Mouse (Mus musculus) spleen, postnatal 14 days (tissue): ENCODE measurements around the gene Spg7.
"Not testable (repeated sequence)": the region's sequence is repeated elsewhere in the genome, so short reads cannot be mapped to it uniquely, and the experiment has no call there.

Experiments
- DNase-seq, 2 experiments: peaks; one replicate each; pipeline ENCODE4 v3.0.0; 2021 to 2022; ENCODE audit warnings: low spot score in 2 of 2

The Spg7 gene

DNA sequence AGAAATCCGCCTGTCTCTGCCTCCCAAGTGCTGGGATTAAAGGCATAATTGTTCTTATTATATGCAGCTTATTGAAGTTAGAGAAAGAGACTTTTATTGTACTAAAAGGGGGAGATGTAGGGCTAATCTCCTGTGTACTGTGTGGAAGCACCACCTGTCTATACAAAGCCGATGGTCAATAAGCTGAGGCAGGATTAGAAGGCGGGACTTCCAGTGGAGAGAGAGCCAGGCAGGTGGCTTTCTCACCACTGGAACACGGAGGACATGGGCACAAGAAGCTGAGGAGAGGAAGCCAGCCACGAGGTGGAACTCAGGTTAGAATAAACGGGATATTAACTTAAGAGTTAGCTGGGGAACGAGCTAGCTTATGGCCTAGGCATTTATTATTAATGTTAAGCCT lies at the start of gene Spg7:
Gene Spg7, plus strand, starts transcription at position 222 of the 400 bp plus-strand sequence.
- no peak for DNase-seq

DNA sequence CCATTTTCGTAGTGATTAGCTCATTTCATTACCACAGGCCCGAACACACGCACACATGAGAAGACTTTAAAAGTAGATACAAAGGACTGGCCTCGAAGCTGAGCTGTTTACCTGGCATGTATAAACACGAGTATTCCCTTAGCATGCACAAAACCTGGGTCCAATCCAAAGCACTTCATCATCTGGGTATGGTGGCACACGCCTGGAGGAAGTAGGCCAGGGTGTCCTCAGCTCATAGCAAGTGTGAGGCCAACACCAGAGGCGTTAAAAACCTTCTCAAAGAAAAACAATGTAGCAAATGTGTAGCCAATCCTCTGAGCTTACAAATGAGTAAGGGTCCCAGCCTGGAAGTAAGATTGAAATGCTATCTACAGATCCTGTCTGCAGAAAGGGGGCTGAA lies 48.3 kb upstream of the Spg7 start:
- no peak for DNase-seq

DNA sequence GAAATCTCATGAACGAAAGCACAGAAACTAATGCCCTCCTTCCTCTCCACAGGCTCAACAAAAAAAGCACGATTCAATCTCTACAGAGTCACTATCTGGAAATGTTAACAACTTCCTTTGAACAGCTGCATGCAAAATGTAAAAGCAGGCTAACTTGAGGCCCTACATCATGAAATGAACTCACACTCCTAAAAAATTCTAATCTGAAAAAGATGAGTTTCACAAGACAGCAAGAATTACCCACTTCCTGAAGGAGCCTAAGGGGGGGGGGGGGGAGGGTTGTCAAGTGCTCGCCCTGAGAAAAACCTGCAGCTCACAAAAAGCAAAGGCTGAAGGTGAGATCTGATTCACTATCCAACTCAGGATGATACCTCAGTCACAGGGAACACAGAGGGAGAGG lies 47.7 kb upstream of the Spg7 start:
- DNase-seq = no peak

DNA sequence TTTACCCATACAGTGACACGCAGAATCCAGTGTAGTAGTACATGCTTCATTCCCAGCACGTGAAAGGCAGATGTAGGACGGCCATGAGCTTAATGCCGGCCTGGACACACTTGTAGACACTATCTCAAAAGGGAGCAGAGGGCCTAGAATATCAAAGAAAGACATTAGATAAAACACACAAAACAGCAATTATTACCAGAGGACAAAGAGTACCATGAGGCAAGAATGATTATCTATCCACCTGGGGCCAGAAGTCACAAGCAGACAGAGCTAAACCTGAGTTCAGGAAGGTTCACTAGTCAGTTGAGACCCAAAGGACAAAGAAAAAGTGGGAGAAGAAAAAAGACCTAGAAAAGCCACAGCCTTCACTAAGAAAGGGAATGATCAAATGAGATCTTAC lies 45.6 kb upstream of the Spg7 start:
- no peak for DNase-seq

DNA sequence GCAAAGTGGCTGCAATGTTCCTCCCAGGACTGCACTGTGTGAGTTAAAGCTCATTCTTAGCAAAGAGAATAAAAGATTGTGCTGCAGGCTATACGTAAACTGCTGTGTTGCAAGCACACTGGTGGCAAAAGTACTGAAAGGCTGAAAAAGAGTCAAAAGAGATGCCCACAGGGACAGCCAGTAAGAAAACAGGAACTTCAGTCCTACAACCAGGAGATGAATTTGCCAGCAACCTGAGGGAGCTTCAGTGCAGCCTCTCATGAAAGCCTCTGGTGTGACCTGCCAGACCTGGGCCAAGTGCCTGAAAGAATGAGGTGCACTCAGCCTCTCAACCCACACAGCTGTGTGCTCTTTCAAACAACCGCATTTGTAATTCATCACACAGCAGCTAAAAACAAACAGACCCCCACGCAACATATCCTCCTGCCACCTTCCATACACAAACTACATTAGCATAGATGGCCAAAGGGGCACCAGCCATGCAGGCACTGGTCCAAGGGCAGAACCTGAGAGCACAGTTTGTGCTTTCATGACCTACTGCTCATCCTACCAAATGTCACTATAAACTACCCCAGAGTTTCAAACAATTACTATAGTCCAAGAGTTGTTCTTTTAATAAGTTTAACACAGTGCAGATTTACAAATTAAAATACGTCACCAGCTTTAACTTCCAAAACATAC lies 44.1 kb upstream of the Spg7 start:
- DNase-seq = no peak

DNA sequence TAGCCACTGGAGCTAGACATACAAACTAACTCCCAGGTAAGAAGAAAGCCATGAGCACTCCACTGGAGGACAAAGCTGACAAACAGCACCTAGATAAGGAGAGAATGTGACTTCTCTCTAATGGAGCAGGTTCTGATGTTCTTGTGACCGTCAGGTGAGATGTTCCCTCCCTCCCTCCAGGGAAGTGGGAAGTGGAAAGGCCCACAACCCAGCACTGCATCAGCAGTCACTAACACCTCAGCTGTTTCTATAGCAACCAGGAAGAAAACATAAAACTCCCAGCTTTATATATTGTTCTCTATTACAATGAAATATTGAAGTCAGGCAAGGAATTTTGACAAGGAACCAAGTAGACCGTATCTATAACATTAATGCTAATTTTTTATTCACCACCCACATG lies 42.7 kb upstream of the Spg7 start:
- no peak for DNase-seq

DNA sequence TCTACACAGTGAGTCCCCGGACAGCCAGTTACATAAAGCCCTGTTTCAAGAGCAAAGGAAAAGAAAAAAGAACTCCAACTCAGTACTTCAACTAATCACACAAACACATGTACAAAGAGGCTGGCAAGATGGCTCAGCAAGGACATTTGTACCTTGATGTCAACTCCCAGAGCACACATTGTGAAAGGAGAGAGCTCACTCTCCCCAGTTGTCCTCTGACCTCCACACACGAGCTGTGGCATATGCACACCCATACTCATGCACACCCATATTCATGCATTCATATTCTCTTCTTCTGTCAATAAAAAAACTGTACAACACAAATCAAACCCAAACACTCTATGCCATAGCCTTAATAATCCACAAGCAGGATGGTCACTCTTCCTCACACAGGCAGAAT lies 41.9 kb upstream of the Spg7 start:
- no peak for DNase-seq

DNA sequence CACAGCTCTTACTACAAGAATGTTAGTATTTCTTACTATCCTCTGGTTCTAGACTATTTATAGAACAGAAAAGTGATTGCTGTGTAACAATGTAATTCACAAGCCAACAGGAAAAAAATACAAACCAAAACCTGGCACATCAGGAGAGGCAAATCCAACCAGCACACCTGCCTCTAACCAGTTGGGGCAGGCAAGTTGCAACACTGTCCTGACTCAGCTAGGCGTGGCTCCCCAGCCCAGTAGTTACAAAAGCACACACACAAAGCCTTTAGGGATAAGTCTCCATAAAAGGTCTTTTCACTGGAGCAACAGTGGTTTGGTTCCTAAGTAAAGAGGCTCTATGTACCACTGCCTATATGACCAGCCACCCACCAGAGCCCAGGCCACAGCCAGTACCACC lies 41.5 kb upstream of the Spg7 start:
- no peak for DNase-seq

DNA sequence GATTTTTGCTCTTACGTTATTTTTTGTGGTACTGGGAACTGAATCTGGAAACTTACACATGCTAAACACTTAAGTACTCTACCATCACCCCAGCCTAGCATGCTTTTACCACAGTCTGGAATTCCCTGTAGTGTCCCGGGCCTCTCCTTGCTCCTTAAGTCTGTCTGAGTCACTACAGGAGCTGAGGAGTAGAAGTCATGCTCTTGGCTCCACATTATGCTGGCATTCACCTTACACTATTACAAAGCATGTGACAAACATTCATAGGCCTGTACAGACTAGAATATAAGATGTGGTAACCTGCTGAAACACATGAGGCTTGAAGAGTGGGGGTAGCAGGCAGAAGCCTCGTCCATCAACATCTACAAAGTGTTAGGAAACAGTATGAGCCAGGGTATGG lies 40.0 kb upstream of the Spg7 start:
- DNase-seq = no peak

DNA sequence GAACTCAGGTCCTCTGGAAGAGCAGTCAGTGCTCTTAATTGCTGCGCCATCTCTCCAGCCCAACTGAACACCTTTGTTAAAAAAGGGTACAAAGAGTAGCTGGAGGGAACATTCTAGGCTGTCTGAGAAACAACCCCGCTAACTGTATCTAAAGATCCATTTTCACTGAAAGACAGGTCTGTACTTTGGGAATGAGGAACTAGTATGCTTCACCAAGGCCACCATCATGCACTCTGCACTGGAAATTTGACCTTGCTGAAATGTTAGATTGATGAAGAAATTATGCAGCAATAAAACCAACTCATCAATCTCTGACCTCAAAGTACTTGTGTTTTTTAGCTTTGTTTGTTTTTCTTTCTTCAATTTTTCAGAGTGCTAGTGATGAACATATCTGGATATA lies 38.5 kb upstream of the Spg7 start:
- DNase-seq = no peak

DNA sequence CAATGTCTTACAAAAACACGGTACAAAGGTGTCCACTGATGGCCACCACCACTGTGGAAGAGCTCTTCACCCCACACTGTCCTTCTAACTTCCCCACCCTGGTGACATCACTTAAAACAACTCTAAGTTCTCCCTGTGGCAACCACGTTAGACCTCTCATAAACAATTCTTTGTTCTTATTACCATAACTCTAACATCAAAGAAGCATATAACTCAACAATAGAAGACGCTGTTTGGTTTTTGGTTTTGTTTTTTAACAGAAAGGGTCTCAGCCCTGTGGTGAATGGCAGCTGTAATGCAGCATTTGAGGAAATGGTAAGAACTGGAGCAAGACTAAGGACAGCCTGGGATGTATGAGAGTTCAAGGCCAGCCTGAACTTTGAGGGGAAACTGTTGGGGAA lies 36.8 kb upstream of the Spg7 start:
- no peak for DNase-seq

DNA sequence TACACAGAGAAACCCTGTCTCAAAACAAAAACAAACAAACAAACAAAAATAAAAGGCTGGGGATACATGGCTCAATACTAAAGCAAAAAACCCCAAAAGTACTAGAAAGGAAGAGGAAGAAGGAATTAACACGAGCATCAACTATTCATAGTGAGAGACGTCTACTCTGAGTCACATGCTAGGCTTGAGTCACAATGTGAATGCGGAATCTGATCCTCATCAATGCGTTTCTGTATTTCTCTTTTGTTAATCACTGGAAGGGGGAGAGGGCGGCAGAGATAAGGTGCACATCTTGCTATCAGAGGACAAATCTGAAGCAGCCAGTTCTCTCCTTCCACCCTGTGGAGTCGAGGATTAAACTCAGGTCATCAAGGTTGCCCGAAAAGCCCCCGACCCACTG lies 35.0 kb upstream of the Spg7 start:
- no peak for DNase-seq

DNA sequence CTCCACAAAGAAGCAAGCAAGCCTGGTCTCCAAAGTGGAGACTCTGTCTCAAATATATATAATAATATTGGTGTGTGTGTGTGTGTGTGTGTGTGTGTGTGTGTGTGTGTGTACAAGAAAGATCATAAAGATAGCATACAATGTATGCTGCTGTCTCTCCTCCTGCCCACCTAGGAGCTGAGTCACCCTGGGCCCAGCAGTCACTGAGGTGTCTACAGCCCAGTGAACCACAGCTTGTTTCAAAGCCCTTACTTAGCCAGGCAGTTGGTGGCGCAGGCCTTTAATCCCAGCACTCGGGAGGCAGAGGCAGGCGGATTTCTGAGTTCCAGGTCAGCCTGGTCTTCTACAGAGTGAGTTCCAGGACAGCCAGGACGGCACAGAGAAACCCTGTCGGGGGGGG lies 32.7 kb upstream of the Spg7 start:
- not testable (repeated sequence) for DNase-seq

DNA sequence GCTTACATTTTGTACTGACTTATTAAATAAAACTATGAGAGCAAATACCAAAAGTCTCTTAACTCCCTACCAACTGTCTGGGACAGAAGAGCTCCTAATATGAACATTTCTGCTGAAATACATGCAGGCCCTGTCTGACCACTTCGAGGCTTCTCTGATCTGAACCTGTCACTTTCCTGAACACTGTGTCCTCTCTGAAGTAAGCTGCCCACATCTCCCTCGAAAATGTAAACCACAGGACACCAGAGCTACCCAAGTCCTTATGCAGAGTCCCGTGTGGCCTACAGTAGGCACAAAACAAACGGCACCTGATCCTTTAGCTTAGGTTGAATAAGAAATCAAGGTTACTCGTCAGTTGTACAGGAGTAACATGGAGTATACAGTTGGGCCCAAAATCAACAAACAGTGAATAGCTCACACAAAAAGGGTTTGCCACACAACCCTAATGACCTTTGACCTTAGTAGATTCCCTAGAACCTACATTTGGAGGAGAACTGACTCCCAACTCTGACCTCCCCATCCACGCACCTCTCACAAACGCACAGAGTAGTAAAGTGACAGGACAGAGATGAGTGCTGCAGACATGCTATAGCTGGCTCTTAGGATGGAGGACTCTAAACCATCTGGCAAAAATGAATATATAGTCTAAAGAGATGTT lies 31.3 kb upstream of the Spg7 start:
- DNase-seq = no peak

DNA sequence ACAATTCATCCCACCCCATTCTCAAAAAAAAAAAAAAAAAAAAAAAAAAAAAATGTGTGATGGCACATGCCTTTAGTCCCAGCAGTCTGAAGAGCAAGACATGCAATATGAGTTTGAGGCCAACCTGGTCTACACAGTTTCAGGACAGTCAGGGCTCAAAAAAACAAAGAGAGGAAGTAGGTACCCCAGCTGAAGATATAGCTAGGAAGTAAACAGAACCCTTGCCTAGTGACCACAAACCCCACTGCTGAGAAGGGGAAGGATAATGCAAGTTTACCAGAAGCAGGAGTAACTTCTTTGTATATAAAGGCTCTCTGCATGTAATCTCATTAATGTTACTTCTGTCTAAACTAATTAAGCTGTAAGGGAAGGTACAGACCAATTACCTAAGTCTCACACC lies 30.0 kb upstream of the Spg7 start:
- no peak for DNase-seq

DNA sequence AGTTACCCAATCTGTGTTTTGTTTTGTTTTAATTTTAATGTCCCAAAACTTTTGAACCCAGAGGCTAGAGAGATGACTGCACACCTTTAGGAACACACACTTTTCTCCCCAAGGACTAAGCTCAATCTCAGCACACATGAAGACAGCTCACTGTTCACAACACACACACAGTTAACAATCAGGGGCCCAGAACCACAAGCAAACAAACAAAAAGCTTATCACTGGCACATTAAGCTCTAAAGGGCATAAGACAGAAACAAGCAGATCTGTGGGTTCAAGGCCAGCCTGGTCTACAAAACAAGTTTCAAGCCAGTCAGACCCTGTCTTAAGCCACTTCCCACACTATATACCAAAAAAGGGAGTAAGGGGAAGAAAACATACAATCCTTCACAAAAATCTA lies 29.3 kb upstream of the Spg7 start:
- no peak for DNase-seq

DNA sequence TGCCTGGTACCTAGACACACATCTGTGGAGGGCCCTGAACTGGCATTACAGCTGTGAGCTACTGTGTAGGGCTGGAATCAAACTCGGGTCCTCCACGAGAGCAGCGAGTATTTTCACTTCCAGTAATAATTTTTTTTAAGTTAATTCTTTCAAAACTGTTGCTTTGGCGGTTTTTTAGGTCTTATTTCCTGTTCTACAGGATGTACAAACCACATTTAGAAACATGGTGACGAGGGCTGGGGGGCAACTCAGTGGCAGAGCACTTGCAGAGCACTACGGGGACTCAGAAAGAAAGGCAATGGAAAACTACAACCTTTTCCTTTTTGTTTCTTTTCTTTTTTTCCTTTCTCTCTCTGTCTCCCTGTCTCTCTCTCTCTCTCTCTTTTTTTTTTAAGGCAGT lies 28.6 kb upstream of the Spg7 start:
- DNase-seq = peak in 1 of 2 experiments; percentile 25

DNA sequence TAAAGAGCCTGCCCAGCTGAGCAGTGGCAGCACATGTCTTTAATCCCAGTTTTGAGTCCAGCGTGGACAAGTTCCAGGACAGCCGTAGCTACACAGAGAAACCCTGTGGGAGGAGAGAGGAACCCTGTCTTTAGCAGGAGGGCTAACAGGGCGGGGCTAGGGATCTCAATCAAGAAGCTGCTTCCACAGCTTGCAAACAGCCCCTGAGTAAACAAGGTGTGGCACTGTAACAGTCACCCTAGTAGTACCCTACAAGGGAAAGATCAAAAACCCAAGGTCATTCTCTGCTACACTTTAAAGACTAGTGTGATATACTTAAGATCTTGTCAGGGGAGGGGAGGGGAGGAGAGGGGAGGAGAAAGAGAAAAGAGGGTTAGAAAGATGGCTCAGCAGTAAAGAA lies 25.8 kb upstream of the Spg7 start:
- no peak for DNase-seq

DNA sequence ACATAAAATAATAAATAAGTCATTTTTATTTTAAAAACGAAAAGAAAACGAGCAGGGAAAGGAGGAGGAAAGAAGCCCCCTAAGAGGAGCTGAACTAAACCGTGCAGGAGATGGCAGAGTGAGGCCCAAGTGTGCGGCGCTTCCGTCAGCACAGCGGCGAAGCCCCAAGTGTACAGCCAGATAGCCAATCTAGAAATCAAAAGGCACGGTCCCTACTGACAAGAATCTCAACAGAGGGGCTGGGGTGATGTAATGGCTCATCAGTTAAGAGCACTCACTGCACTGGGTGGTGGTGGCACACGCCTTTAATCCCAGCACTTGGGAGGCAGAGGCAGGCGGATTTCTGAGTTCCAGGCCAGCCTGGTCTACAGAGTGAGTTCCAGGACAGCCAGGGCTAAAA lies 25.3 kb upstream of the Spg7 start:
- no peak for DNase-seq

DNA sequence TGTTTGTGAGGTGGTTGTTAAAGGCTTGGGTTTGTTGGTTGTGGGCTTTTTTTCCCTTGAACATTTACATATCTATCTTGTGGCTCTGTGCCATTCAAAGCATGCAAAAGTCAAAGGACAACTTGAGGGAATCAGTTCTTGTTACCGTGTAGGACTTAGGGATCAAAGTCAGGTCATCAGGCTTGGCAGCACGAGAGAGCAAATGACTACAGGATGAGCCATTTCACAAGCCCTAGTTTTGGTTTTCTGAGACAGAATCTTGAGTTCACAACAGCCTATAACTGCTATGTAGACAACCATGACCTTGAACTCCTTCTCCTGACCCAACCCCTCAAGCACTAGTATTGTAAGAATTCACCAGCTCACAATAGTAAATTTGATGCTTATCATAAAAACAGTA lies 24.4 kb upstream of the Spg7 start:
- no peak for DNase-seq

DNA sequence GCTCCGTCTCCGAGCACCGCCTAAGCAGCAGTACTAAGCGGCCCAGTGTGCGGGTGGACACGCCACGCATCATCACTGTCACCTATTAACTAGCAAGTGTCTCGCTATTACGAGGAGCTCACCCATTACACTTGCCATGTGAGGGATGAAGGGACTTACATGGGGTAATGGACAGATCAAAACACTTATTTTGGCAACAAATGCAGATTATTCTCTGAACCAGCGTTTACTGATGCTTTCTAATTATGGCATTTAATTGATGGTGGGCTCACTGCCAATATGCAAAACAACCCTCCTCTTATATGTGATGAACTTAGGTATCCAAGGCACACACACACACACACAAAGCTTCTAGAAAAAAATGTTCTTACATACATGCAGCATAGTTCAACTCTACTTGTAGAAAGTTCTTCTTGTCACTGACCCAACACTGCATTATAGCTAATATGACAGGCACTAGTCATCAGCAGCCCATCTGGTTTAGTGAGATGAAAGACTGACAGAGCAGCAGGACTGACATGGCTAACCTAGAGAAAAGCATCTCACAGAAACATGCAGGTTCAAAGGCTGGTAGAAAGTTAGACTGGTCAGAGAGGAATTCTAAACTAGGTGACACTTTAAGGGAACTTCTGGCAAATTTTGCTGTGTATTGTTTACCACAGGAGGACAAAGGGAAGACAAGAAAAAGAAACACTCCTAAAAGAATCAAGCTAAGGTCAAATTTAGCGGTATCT lies 23.2 kb upstream of the Spg7 start:
- no peak for DNase-seq

DNA sequence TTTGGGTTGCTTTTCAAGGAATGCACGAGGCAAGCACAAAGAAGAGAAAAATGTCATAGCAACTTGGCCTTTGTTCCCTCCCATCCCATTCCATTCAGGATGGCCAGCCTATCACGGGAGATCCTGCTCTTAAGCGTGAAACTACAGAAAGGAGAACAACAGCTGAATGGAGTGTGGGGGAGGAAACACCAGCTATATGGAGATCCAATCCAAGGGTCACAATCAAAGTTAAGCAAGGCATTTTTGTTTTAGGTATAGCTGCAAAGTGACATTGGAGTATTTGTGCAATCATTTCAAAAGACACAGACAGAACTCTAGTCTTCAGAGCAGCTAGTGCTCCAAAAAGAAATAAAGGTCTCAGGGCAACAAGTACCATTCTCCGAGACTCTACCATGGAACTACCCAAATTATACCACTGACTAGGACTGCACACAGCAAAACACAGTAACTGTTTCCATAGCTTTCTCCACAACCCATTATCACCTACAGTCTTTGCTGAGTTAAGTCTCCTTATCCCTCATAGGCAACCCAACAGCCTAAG lies 22.6 kb upstream of the Spg7 start:
- no peak for DNase-seq
